In the genomic region with DNA sequence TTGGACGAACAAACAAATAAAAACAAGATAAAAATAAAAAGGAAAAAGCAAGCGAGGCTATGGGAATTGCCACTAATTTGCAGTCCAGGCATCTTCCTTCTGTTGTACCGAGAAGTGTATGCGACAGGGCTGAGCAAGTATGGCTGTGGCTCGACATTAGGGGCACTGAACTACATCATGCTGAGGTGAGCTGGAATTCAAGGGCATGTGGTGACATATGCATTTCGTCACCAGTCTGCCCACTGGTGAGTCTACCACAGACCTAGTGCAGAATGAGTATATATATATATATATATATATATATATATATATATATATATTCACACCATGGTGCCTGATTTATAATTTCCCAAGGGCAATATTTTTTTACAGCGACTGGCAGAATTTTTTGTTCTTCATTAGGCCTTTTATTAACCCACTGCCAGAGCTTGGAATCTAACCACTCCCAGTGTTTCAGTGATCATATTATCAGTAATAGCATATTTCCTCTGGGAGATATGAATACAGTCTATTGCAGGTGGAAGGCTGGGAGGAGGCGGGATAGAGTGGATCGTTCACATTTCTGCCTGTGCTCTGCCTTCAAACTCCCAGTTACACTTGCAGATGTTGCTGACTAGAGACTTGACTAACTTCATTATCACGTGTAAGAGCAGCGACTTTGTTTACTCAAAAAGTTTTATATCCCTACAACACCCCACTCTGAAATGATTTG, we compare ENCODE assay signal across 23 mouse cellular contexts.
"Had no signal": no experiment of that assay in that cellular context is flagged by ENCODE, and none has a peak within 500 bp of the region (broad histone marks: within the 10 kb centered on the region; RNA-seq: fewer than 3 reads in every experiment).

No protein-coding gene starts in this region.

- DNase-seq: forebrain, postnatal 0 days; gastrocnemius, postnatal 14 days; gastrocnemius, postnatal 36 days; heart, adult 18-20 months; heart, postnatal 14 days; heart, postnatal 36 days; kidney, adult 11 months; kidney, adult 2 months; kidney, adult 9 months; kidney, postnatal 14 days; kidney, postnatal 36 days; layer of hippocampus, adult 9-11 months; layer of hippocampus, postnatal 36 days; liver had no signal

- H3K4me3 ChIP-seq: heart, embryonic 10.5 days; heart, embryonic 12.5 days; hindbrain, embryonic 15.5 days; kidney, embryonic 15.5 days; limb, embryonic 10.5 days; limb, embryonic 12.5 days had no signal

- ATAC-seq: forebrain, postnatal 0 days; hindbrain, postnatal 0 days; intestine, embryonic 16.5 days had no signal

- H3K4me1 ChIP-seq: heart, embryonic 10.5 days; heart, embryonic 12.5 days; hindbrain, embryonic 15.5 days; kidney, embryonic 15.5 days; limb, embryonic 10.5 days; limb, embryonic 12.5 days had no signal

- H3K27ac ChIP-seq: heart, embryonic 10.5 days; hindbrain, embryonic 15.5 days; hindbrain, postnatal 0 days; kidney, embryonic 15.5 days; kidney, postnatal 0 days; limb, embryonic 10.5 days; limb, embryonic 12.5 days had no signal

- H3K36me3 ChIP-seq: heart, embryonic 10.5 days; heart, embryonic 12.5 days; hindbrain, embryonic 15.5 days; kidney, embryonic 15.5 days; limb, embryonic 10.5 days; limb, embryonic 12.5 days had no signal

- H3K4me2 ChIP-seq: heart, embryonic 12.5 days; hindbrain, embryonic 15.5 days; kidney, embryonic 15.5 days; limb, embryonic 12.5 days had no signal

- H3K27me3 ChIP-seq: heart, embryonic 12.5 days; hindbrain, embryonic 15.5 days; kidney, embryonic 15.5 days; limb, embryonic 12.5 days had no signal

- H3K9ac ChIP-seq: forebrain, postnatal 0 days; heart, embryonic 12.5 days; hindbrain, embryonic 15.5 days; kidney, embryonic 15.5 days; limb, embryonic 12.5 days had no signal

- H3K9me3 ChIP-seq: heart, embryonic 10.5 days; hindbrain, embryonic 15.5 days; kidney, embryonic 15.5 days; limb, embryonic 10.5 days had no signal
